Comparison of ENCODE assay signal across 13 mouse cellular contexts in genomic region chr2:118306522-118306895, GRCm38 (mm10). TPM values are rescaled to one million over a fixed set of nuclear protein-coding genes. Genes with fewer than 3 reads are reported as not detected.
DNase-seq lines count a peak whose midpoint lies in the region; ATAC-seq and TF ChIP-seq lines count a peak whose summit lies in the region.
"Had no signal": no experiment of that assay in that cellular context is flagged by ENCODE, and none has a peak within 500 bp of the region (broad histone marks: within the 10 kb centered on the region; RNA-seq: fewer than 3 reads in every experiment).

No protein-coding gene starts in this region.

- H3K4me3 ChIP-seq in kidney, adult 2 months (ENCODE audit: insufficient read depth, low read depth, low read length) = no peak overlapping the region
- no peak overlapping the region for H3K4me3 ChIP-seq in liver, embryonic 12.5 days
- H3K4me3 ChIP-seq in stomach, embryonic 16.5 days (replicated peaks; ENCODE audit: low read length) = no peak overlapping the region
- H3K4me3 ChIP-seq in midbrain, embryonic 10.5 days = no peak overlapping the region

- no peak for TF ChIP-seq POLR2A in kidney, adult 2 months (IDR thresholded peaks at IDR 0.05; ENCODE audit: low read depth, low read length)

- WGBS in kidney, adult 2 months = 15% methylated on average over 3 of the region's 3 CpGs
- WGBS in liver, embryonic 12.5 days (ENCODE audit: insufficient replicate concordance) = 22% methylated on average over 3 of the region's 3 CpGs
- WGBS in stomach, embryonic 16.5 days = 18% methylated on average over 3 of the region's 3 CpGs
- 74% methylated on average over 3 of the region's 3 CpGs for WGBS in midbrain, embryonic 10.5 days

- no peak for ATAC-seq in liver, embryonic 12.5 days
- peak; percentile 65; the same call in 1 of the 2 replicates for ATAC-seq in stomach, embryonic 16.5 days (ENCODE audit: insufficient read depth, low FRiP score)

- no peaks in the 10 kb centered on the region for H3K9me3 ChIP-seq in liver, embryonic 12.5 days (replicated peaks)
- H3K9me3 ChIP-seq in stomach, embryonic 16.5 days (replicated peaks; ENCODE audit: control insufficient read depth, low read length) = no peaks in the 10 kb centered on the region
- H3K9me3 ChIP-seq in midbrain, embryonic 10.5 days (replicated peaks) = no peaks in the 10 kb centered on the region

- no peak overlapping the region for H3K9ac ChIP-seq in liver, embryonic 12.5 days
- H3K9ac ChIP-seq in stomach, embryonic 16.5 days (ENCODE audit: low read length) = no peak overlapping the region

- TF ChIP-seq CTCF in kidney, adult 2 months (conservative IDR thresholded peaks at IDR 0.05; ENCODE audit: insufficient read depth, insufficient read length, low read depth, low read length) = no peak

- H3K4me1 ChIP-seq in kidney, adult 2 months (ENCODE audit: control insufficient read depth, insufficient read depth, low read length) = no peaks in the 10 kb centered on the region
- 0 out of 2 replicates have a peak, but pooled peaks cover 4% of the 10 kb centered on the region for H3K4me1 ChIP-seq in liver, embryonic 12.5 days
- no peaks in the 10 kb centered on the region for H3K4me1 ChIP-seq in stomach, embryonic 16.5 days (ENCODE audit: control insufficient read depth, insufficient read depth, low read length)
- no peaks in the 10 kb centered on the region for H3K4me1 ChIP-seq in midbrain, embryonic 10.5 days

- H3K27me3 ChIP-seq in kidney, adult 2 months (replicated peaks; ENCODE audit: control insufficient read depth, insufficient read depth, low read length) = no peaks in the 10 kb centered on the region
- no peaks in the 10 kb centered on the region for H3K27me3 ChIP-seq in liver, embryonic 12.5 days (replicated peaks)
- no peaks in the 10 kb centered on the region for H3K27me3 ChIP-seq in stomach, embryonic 16.5 days (ENCODE audit: control insufficient read depth, insufficient read depth, low read length)
- H3K27me3 ChIP-seq in midbrain, embryonic 10.5 days (ENCODE audit: low read depth, poor library complexity, severe bottlenecking) = no peaks in the 10 kb centered on the region

- H3K27ac ChIP-seq in kidney, adult 2 months (ENCODE audit: insufficient read depth, low read depth, low read length) = no peak overlapping the region
- H3K27ac ChIP-seq in liver, embryonic 12.5 days = peak overlapping the region; percentile 65
- H3K27ac ChIP-seq in stomach, embryonic 16.5 days (ENCODE audit: low read length) = no peak overlapping the region
- no peak overlapping the region for H3K27ac ChIP-seq in midbrain, embryonic 10.5 days (replicated peaks)

- peak; percentile 50 for DNase-seq in adrenal gland, adult 2 months
- DNase-seq in adrenal gland, postnatal 4 days (ENCODE audit: low spot score in 2 of 2) = no peak
- DNase-seq in kidney, adult 2 months = peak; percentile 2
- no peak for DNase-seq in kidney, postnatal 14 days
- no peak for DNase-seq in right cerebral cortex, postnatal 25 days
- no peak for DNase-seq in midbrain, embryonic 10.5 days (ENCODE audit: low spot score)
- DNase-seq: B cell, adult 2 months; lung, adult 18-20 months; right cerebral cortex, postnatal 4 days had no signal

- no peaks in the 10 kb centered on the region for H3K36me3 ChIP-seq in kidney, adult 2 months (ENCODE audit: control insufficient read depth, insufficient read depth, low read length)
- H3K36me3 ChIP-seq in liver, embryonic 12.5 days = no peaks in the 10 kb centered on the region
- no peaks in the 10 kb centered on the region for H3K36me3 ChIP-seq in stomach, embryonic 16.5 days (ENCODE audit: control insufficient read depth, insufficient read depth, low read length)
- H3K36me3 ChIP-seq in midbrain, embryonic 10.5 days = no peaks in the 10 kb centered on the region

- no peak overlapping the region for H3K4me2 ChIP-seq in liver, embryonic 12.5 days
- H3K4me2 ChIP-seq in stomach, embryonic 16.5 days (ENCODE audit: low read depth, low read length) = no peak overlapping the region

RNA-seq across cellular contexts. Expression of gene Fsip1, which starts 49.7 kb away (rescaled TPM):
- total RNA-seq in adrenal gland, adult 2 months (2021) = under 1 TPM; 0.37 to 0.45 TPM
- not detected in 2 replicates for polyA plus RNA-seq in adrenal gland, adult 2 months (2012; rRNA removed)
- 1 to 10 TPM in 1 of 2 experiments, under 1 TPM in 1; 0.54 to 1.4 TPM for total RNA-seq in adrenal gland, postnatal 4 days (2021)
- 0.14 and 0.18 TPM in 2 replicates for polyA plus RNA-seq in kidney, adult 2 months (2012; rRNA removed)
- polyA plus RNA-seq in liver, embryonic 12.5 days (2016; fragmentation: Nextera tagmentation; extraction: Ambion mirVana) = 0.23 and 0.35 TPM in 2 replicates
- polyA plus RNA-seq in stomach, embryonic 16.5 days (2015; fragmentation: Nextera tagmentation; extraction: Ambion mirVana) = 0.14 and 0.31 TPM in 2 replicates
- 2.1 and 3.0 TPM in 2 replicates for polyA plus RNA-seq in midbrain, embryonic 10.5 days (2016; fragmentation: Nextera tagmentation; extraction: Ambion mirVana)
- total RNA-seq: gastrocnemius, postnatal 4 days had no signal
- polyA plus RNA-seq: large intestine, adult 2 months had no signal

Comparison
In these comparisons a context has a peak if more than half of its experiments do, and no peak if none do; other contexts are left out.
1. DNase-seq: peak in adrenal gland, adult 2 months (single experiment) and kidney, adult 2 months (single experiment); none in adrenal gland, postnatal 4 days (0 of 2), kidney, postnatal 14 days (single experiment), right cerebral cortex, postnatal 25 days (single experiment) and midbrain, embryonic 10.5 days (single experiment).